Mouse (Mus musculus) activated CD4-positive, CD25-positive, alpha-beta regulatory T cell (primary cell): ENCODE measurements around the gene Ppp2r3c. TPM values are rescaled to one million over a fixed set of nuclear protein-coding genes. Genes with fewer than 3 reads are reported as not detected.

ENCODE experiments used
- polyA plus RNA-seq, 2 experiments: library from polyadenylated mRNA; unstranded; fragments of 100-300 nt; shearing (Covaris generic); gene quantifications; one replicate each; pipeline ENCODE4 v1.2.1; 2017

Ppp2r3c gene
- polyA plus RNA-seq = 10 to 100 TPM; 19.5 to 20.7 TPM

DNA sequence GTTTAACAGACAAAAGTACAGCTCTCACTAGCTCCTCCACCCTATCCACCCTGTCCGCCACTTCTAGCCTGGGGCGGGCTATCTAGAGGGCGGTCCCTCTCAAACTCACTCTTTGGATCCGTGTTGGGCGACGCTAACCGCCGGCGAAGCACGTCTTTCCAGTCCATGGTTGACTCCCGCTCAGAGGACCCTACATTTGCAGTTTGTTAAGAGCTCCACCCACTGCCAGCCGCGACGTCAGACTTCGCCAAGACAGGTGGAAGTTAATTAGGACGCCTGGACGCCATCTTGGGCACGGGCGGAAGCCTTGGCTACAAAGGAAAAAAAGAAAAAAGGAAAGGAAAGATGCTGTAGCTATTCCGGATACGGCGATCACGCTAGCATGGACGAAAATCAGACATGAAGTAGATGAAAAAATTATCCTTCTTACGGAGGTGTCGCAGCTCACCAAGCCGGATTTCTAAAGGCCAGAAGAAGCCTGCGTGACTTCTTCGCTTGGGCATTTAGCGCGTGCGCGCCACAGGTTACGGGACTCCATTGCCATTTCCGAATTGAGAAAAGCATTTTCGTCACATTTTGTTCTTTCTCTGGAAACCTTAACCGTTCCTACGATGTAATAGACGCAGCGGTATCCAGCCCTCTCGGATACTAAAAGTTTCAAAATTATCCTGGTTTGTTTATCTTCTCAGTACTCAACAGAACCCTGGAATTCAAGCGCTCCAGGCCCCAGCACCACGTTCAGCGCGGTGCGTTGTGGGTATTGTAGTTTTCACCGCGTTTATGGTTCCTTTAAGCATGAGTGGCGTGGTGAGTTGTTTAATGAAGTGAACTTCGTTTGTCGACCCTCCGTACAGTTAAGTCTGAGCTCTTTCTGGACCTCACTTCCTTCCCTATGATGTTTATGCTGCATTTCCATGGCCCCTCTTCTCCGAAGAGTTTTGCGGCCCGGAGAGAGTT is at the start of gene Ppp2r3c:
Gene Ppp2r3c, minus strand, starts transcription at position 514 of the 957 bp plus-strand sequence.

DNA sequence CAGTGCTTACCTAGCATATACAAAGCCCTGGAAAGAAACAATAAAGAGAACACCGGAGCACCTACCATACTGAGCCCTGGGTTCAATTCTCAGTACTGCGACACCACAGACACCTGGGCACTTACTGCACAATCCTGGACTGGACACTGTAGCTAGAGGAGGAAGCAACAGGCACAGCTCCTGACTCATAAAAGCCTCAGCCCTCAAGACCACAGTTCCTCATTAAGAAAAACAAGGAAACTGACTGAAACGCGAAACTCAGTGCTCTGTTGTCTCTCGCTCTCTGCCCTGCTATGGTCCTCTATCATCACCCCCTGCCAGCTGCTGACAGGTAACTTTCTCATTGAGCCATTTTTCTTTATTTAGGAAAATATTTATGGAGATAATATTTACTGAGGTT is 3.5 kb downstream of the Ppp2r3c start, which contains the start of gene 1110008L16Rik:
Gene 1110008L16Rik, plus strand, starts transcription at position 242 of the 400 bp plus-strand sequence.

DNA sequence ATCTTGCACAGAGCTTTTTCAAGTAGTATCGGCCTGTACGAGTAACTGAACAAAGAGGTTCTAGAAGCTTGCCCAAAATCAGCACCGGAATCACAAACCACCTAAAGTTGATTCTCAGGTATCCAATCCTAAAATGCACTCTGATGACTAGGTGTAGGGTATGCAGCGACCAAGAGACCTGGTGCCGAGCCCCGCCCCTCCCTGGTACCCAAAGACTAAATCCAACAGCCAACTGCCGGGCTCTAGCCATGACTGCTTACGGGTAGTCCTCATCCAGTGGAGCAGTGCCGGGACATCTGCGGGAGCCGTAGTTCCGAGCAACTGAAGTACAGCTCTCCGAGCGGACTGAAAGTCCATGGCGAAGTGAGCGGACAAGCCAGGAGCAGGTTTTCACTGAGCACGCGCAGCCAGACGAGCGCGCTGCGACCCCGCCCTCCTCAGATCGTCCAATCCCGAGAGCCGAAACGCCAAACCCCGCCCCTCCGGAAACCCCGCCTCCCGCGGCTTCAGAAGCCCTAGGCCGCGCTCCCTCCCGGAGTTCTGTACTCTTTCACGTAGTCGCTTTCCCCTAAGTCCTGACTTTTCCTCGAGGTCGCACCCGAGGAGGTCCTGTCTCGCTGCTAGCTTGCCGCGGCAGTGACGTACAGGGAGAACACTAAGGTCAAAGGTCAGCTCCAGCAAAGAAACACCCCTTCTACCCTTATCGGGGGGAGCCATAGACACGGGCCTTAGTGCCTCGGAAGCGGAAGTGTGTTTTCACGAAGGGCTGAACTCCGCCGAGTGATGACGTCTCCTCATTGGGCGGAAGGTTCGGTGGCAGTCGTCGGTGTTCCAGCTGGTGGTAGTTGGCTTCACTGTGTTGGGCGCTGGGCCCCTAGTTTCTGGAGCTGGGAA is 72.9 kb downstream of the Ppp2r3c start, which contains the start of gene Srp54c:
Gene Srp54c, plus strand, starts transcription at position 543 of the 894 bp plus-strand sequence.

Other genes starting within 250 kb of the Ppp2r3c start
- 10 to 100 TPM; 11.2 to 24.8 TPM for gene 2700097O09Rik, start 222.9 kb downstream of the Ppp2r3c start, polyA plus RNA-seq
- gene Srp54a, start 222.7 kb downstream of the Ppp2r3c start, polyA plus RNA-seq = 100 to 1,000 TPM; 134 to 148 TPM
- gene Fam177a, start 178.5 kb downstream of the Ppp2r3c start, polyA plus RNA-seq = 10 to 100 TPM; 37.3 to 42.5 TPM
- 10 to 100 TPM; 28.8 to 37.8 TPM for gene Srp54b, start 147.9 kb downstream of the Ppp2r3c start, polyA plus RNA-seq
- not detected for gene 1700047I17Rik2, start 103.4 kb downstream of the Ppp2r3c start, polyA plus RNA-seq
- gene Srp54c, start 72.8 kb downstream of the Ppp2r3c start, polyA plus RNA-seq = 10 to 100 TPM; 74.5 to 76.0 TPM
- gene 1110008L16Rik, start 3.4 kb downstream of the Ppp2r3c start, polyA plus RNA-seq = 10 to 100 TPM in 1 of 2 experiments, 1 to 10 TPM in 1; 6.4 to 10.2 TPM
- gene Psma6, start 81.2 kb upstream of the Ppp2r3c start, polyA plus RNA-seq = 100 to 1,000 TPM; 316 to 404 TPM
- gene Nfkbia, start 189.6 kb upstream of the Ppp2r3c start, polyA plus RNA-seq = 100 to 1,000 TPM; 585 to 847 TPM